Mouse (Mus musculus) embryo, embryonic 11 days (tissue): ENCODE measurements around the gene Ankle2.

Source experiments
- DNase-seq: peaks from one replicate; pipeline ENCODE4 v3.0.0-alpha.2; 2015

The Ankle2 gene

GRCm38 (mm10) chr5:110285156-110285555, 54.4 kb downstream of the Ankle2 start:
- peak; percentile 5 for DNase-seq

- peak; percentile 97 for DNase-seq
Measured at GRCm38 (mm10) chr5:110285770-110286445, 55.1 kb downstream of the Ankle2 start, which contains the start of the genes Pxmp2 and Pole. TSS of gene Pxmp2 (minus strand) at chr5:110286186. TSS of gene Pole (plus strand) at chr5:110286306.

GRCm38 (mm10) chr5:110286446-110287083, 55.8 kb downstream of the Ankle2 start:
- no peak for DNase-seq

- peak; percentile 2 for DNase-seq
Measured at GRCm38 (mm10) chr5:110287084-110287475, 56.3 kb downstream of the Ankle2 start.

GRCm38 (mm10) chr5:110291649-110292048, 60.8 kb downstream of the Ankle2 start:
- no peak for DNase-seq

- no peak for DNase-seq
Measured at GRCm38 (mm10) chr5:110296637-110297036, 65.8 kb downstream of the Ankle2 start.

- no peak for DNase-seq
Measured at GRCm38 (mm10) chr5:110300591-110300990, 69.8 kb downstream of the Ankle2 start.
